Mouse (Mus musculus) hindbrain, embryonic 14.5 days (tissue): Measurements from ENCODE around the gene Upk2. TPM values are rescaled to one million over a fixed set of nuclear protein-coding genes. Genes with fewer than 3 reads are reported as not detected.
"Not testable (repeated sequence)": the region's sequence is repeated elsewhere in the genome, so short reads cannot be mapped to it uniquely, and the experiment has no call there.

Source experiments
- ATAC-seq: fragments of 200-750 bp; cut with Nextera tagmentation; 2 replicates; pipeline ENCODE4 v1.8.0; 2017; ENCODE audit warnings: moderate number of reproducible peaks, mild to moderate bottlenecking, moderate TSS enrichment, moderate library complexity; ENCODE audit not compliant: low FRiP score
- DNase-seq: peaks from one replicate; pipeline ENCODE4 v3.0.0-alpha.2; 2015; ENCODE audit warnings: low spot score
- H3K27ac ChIP-seq: fragments of 300-500 bp; sonication (generic); 2 replicates; pipeline ENCODE4 v1.5.1; 2014; ENCODE audit warnings: mild to moderate bottlenecking, moderate library complexity
- H3K27me3 ChIP-seq: fragments of 300-500 bp; sonication (generic); 2 replicates; pipeline ENCODE4 v1.6.1; 2014; ENCODE audit warnings: mild to moderate bottlenecking, low read length, mixed read lengths; ENCODE audit not compliant: control insufficient read depth, insufficient read depth
- H3K36me3 ChIP-seq: fragments of 300-500 bp; sonication (generic); replicated peaks from 2 replicates; pipeline ENCODE4 v1.6.1; 2014; ENCODE audit not compliant: control insufficient read depth, insufficient read depth
- H3K4me1 ChIP-seq: fragments of 300-500 bp; sonication (generic); replicated peaks from 2 replicates; pipeline ENCODE4 v1.6.1; 2014; ENCODE audit warnings: antibody characterized with exemption, low read length, mixed read lengths; ENCODE audit not compliant: control insufficient read depth, insufficient read depth
- H3K4me2 ChIP-seq: fragments of 300-500 bp; sonication (generic); replicated peaks from 2 replicates; pipeline ENCODE4 v1.6.1; 2014; ENCODE audit warnings: mild to moderate bottlenecking, moderate library complexity
- H3K4me3 ChIP-seq: fragments of 300-500 bp; sonication (generic); replicated peaks from 2 replicates; pipeline ENCODE4 v1.5.1; 2014; ENCODE audit warnings: mild to moderate bottlenecking, low read length
- H3K9ac ChIP-seq: fragments of 300-500 bp; sonication (generic); 2 replicates; pipeline ENCODE4 v1.6.1; 2014
- H3K9me3 ChIP-seq: fragments of 300-500 bp; sonication (generic); 2 replicates; pipeline ENCODE4 v1.6.1; 2016; ENCODE audit warnings: low read length; ENCODE audit not compliant: control insufficient read depth
- WGBS: fragments of 180-500 bp; shearing (Covaris S2); extraction: QIAGEN DNeasy Blood & Tissue Kit; methylation state at CpG from one replicate; pipeline ENCODE4 v1.1.7; 2014; 5-methylcytosine and 5-hydroxymethylcytosine counted together
- polyA plus RNA-seq: library from polyadenylated mRNA; unstranded; fragments of >200 nt; fragmentation: Nextera tagmentation; extraction: Ambion mirVana; gene quantifications from 2 replicates; pipeline ENCODE4 v1.2.1, GENCODE M21; 2014

Gene Upk2
- polyA plus RNA-seq, 1 experiment from 2014 or later, result not detected

DNA sequence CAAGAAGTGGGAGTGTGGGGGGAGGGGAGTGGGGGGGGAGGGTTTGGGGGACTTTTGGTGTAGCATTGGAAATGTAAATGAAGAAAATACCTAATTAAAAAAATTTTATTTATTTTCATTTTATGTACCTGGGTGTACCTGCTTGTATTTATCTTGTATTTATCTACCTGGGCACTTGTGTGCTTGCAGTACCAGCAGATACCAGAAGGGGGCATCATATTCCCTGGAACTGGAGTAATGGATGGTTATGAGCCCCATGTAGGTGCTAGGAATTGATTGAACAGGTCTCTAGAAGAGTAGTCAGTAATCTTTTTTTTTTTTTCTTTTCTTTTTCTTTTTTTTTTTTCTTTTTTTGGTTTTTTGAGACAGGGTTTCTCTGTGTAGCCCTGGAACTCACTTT is 4.4 kb downstream of the Upk2 start:
- Histone ChIP-seq H3K4me3 (no peak overlapping the region), H3K27ac (no peak overlapping the region), H3K4me1 (peaks cover 4% of the 10 kb centered on the region; the same call in 1 of the 2 replicates), H3K27me3 (peaks cover 5% of the 10 kb centered on the region; the same call in 1 of the 2 replicates), H3K36me3 (no peaks in the 10 kb centered on the region), H3K9me3 (no peaks in the 10 kb centered on the region), H3K9ac (no peak overlapping the region), H3K4me2 (no peak overlapping the region)
- ATAC-seq (no peak), DNase-seq (no peak)

DNA sequence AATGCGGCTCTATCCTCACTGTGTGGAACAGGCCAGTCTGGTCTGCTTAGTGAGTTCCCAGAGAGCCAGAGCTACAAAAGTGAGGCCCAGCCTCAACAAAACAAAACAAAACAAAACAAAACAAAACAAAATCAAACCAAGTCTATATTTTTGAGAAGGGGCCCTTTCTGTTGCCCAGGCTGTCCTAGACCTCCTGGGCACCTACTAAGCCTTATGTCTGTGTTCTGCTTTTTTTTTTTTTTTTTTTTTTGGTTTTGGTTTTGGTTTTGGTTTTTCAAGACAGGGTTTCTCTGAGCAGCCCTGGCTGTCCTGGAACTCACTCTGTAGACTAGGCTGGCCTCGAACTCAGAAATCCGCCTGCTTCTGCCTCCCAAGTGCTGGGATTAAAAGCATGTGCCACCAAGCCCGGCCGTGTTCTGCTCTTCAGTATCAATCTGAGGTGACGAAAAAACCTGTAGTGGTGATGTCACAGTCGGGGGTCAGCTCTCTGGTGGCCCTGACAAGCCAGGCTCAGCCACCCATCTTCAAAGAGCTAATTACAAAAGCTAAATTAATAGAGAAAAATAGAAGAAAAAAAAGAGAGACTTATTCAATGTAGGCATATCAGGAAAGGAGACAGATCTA is 10.3 kb downstream of the Upk2 start:
- not testable (repeated sequence) for H3K4me1 ChIP-seq, ATAC-seq, H3K4me3 ChIP-seq, H3K4me2 ChIP-seq, H3K27me3 ChIP-seq, DNase-seq, H3K27ac ChIP-seq, H3K9me3 ChIP-seq, H3K36me3 ChIP-seq, H3K9ac ChIP-seq
- WGBS, result 87% methylated on average over 7 of the region's 7 CpGs

DNA sequence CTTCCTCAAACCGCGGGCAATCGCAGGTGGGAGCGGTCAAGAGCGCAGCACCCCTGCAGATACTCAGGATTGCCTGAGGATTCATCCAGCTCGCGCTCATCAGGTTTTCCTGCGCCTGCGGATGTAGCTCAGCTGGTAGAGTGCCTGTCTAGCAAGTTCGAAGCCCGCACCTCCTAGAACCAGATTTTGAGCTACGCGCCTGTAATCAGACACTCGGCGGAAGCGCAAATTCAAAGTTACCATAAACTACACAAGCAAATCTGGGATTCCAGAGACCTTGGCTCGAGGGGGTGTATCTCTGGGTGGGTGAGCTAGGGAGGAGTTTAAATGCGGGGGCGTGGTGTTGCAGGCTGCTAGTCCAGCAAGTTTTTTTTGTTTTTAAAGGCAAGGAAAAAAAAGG is 13.8 kb downstream of the Upk2 start, which contains the start of gene Foxr1:
Gene Foxr1 (minus strand): TSS at position 176 of the 400 bp plus-strand sequence.
- H3K9me3 ChIP-seq, result no peaks in the 10 kb centered on the region
- no peaks in the 10 kb centered on the region for H3K4me1 ChIP-seq
- H3K4me3 ChIP-seq, result no peak within 1 kb of the TSS
- no peaks in the 10 kb centered on the region for H3K27me3 ChIP-seq
- H3K36me3 ChIP-seq, result no peaks in the 10 kb centered on the region
- WGBS, result 75% methylated on average over 19 of the region's 19 CpGs
- H3K27ac ChIP-seq, result no peak within 1 kb of the TSS
- H3K4me2 ChIP-seq, result no peak within 1 kb of the TSS
- no peak for ATAC-seq
- no peak within 1 kb of the TSS for H3K9ac ChIP-seq
- DNase-seq, result no peak

DNA sequence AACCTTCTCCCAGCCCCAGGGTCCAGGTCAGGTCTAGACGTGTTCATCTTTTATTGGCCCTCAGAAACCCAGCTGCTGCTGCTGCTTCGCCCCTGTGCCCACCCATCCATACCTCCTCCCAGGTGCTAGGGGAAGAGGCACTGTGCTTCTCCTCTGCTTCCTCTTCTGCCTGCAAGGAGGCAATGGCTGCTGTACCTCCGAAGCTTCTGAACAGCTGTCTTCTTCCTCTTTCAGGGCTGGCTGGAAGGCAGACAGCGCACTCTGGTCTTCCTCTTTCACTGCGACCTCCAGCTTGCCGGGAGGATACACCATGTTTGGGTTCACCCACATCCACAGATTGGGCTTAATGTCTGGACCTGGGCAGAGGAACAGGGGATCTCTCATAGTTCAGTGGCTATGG is 19.0 kb downstream of the Upk2 start:
- no peaks in the 10 kb centered on the region for H3K27me3 ChIP-seq
- ATAC-seq (no peak), DNase-seq (no peak)
- WGBS, result 79% methylated on average over 6 of the region's 6 CpGs
- no peaks in the 10 kb centered on the region for H3K9me3 ChIP-seq
- no peak overlapping the region for H3K9ac ChIP-seq
- no peaks in the 10 kb centered on the region for H3K36me3 ChIP-seq
- no peak overlapping the region for H3K27ac ChIP-seq
- H3K4me2 ChIP-seq, result no peak overlapping the region
- no peaks in the 10 kb centered on the region for H3K4me1 ChIP-seq
- no peak overlapping the region for H3K4me3 ChIP-seq

DNA sequence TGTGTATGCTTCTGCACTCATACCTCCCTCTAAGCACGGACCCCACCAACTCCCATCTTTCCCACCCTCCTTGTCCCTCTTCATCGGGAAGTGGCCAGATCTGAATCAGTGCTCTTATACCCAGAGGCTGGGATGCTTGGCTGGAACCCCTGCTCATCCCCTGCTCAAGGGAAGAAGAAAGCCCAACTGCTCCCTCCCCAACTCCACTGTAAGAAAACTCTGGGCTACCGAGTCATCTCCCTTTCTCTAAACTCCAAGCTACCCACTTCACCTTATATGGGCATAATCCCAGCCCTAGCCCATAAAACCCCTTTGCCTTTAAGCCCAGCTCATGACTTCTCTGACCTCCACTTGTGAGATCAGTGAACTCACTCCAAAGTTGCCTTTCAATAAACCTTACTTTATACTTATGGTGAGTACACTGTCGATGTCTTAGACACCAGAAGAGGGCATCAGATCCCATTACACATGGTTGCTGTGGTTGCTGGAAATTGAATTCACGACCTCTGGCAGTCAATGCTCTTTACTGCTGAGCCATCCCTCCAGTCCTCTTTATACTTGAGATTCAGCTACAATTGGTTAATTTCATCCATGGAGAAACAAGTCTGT is 22.1 kb downstream of the Upk2 start:
- Histone ChIP-seq H3K4me3 (no peak overlapping the region), H3K4me1 (no peaks in the 10 kb centered on the region), H3K36me3 (no peaks in the 10 kb centered on the region), H3K27me3 (no peaks in the 10 kb centered on the region), H3K27ac (no peak overlapping the region), H3K9me3 (no peaks in the 10 kb centered on the region), H3K4me2 (no peak overlapping the region), H3K9ac (no peak overlapping the region)
- DNase-seq, result no peak
- WGBS, result 59% methylated on average over 5 of the region's 5 CpGs
- ATAC-seq, result no peak

DNA sequence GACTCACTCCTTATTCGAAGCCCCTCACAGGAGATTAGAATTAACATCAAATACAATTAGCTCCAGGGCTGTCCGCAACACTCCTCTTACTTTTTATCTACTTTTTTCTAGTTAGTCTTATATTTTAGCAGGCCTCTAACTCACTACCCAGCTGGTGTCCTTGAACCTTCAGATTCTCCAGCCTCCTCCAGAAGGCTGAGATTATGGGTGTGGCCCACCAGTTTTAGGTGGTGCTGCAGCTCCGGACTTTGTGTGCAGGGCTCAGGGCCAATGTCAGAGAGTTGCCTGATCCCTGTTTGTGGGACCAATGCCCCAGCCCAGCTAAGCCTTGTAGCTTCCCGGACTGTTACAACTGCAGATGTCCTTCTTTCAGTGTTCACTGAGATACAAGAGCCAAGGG is 31.2 kb downstream of the Upk2 start:
- Histone ChIP-seq H3K36me3 (no peaks in the 10 kb centered on the region), H3K4me2 (no peak overlapping the region), H3K9ac (no peak overlapping the region), H3K9me3 (no peaks in the 10 kb centered on the region), H3K4me1 (no peaks in the 10 kb centered on the region), H3K27ac (no peak overlapping the region), H3K4me3 (no peak overlapping the region), H3K27me3 (no peaks in the 10 kb centered on the region)
- no peak for ATAC-seq
- no peak for DNase-seq
- WGBS, result 87% methylated on average over 4 of the region's 4 CpGs

DNA sequence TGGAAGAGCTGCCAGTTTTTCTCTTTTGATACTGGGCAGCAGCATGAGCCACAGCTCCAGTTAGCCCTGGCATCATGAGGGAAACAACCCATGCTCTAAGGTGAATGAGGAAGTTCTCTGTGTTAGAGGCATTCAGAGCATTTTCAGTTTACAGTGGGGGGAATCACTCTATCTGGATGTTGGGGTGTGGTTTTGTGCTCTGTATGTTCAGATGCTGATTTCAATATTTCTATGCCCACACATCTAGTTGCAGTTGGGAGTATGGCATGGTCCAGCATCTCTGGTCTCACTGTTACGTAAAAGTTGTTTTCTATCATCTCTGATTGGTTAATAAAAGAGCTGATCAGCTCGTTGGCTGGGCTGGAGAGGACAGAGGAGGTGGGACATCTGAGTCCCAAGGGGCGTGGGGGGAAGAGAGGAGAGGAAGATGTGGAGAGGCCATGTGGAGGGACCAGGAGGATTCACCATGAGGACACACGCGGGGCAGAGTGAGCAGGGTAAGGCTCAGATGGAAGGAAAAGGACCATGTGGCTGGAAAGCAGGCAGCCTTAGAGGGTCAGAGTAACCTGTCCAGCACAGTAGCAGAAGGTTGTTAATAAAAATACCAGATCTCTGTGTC is 34.4 kb downstream of the Upk2 start:
- peaks cover 7% of the 10 kb centered on the region for H3K36me3 ChIP-seq
- ATAC-seq (no peak), DNase-seq (no peak)
- H3K9me3 ChIP-seq, result no peaks in the 10 kb centered on the region
- H3K4me2 ChIP-seq, result no peak overlapping the region
- H3K27ac ChIP-seq, result no peak overlapping the region
- H3K27me3 ChIP-seq, result no peaks in the 10 kb centered on the region
- H3K4me3 ChIP-seq, result no peak overlapping the region
- 77% methylated on average over 5 of the region's 5 CpGs for WGBS
- peaks cover 7% of the 10 kb centered on the region for H3K4me1 ChIP-seq
- H3K9ac ChIP-seq, result no peak overlapping the region

DNA sequence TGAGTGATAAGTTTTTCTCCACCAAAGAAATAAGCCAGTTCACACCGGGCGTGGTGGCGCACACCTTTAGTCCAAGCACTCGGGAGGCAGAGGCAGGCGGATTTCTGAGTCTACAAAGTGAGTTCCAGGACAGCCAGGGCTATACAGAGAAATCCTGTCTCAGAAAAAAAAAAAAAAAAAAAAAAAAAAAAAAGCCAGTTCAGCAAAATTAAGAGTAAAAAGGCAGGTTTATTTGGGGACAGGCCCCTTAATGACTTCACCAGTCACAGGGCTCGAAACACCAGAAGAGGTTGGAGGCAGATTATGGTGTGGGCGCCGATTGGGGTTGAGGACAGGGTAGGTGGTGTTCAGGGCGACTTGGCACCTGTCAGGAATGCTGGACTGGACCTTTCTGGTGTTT is 35.0 kb downstream of the Upk2 start:
- not testable (repeated sequence) for H3K4me1 ChIP-seq, H3K9ac ChIP-seq, H3K27me3 ChIP-seq, H3K36me3 ChIP-seq, ATAC-seq, H3K4me3 ChIP-seq, H3K27ac ChIP-seq, DNase-seq, H3K4me2 ChIP-seq, H3K9me3 ChIP-seq
- 94% methylated on average over 9 of the region's 9 CpGs for WGBS

DNA sequence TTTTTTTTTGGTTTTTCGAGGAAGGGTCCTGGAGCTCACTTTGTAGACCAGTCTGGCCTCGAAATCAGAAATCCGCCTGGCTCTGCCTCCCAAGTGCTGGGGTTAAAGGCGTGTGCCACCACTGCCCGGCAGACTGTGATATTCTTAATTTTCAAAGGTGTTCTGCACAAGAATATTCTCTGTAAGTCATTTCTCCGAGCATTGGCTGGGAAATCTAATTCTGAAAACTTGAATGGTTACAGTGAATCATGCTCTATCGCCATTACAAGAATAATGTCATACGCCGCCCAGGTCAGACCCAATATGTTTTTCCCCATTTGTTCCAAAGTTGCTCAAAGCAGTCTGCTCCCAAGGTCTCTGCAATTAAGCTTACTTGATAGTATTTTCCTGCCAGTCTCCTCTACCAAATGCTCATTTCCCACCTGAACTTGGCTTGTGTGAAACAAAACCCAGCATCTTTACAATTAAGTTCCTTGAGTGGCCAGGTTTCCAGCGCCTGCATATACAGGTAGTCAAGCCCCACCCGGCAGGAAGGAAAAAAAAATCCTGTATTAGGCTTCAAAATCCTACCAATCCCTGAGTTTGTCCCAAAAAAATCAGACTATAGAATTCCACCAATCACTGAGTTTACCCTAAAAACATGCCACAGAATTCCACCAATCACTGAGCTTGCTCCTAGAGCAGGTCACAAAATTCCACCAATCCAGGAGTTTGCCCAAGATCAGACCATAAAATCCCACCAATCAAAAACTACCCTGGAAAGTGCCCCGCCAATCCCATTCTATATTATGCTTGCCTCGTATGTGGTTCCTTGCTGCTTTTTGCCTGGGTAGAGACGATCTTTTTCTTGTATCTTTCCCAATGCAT is 36.0 kb downstream of the Upk2 start, which contains the start of gene Ccdc84:
Gene Ccdc84 (minus strand): TSS at position 51 of the 867 bp plus-strand sequence.
- H3K4me3 ChIP-seq, result peak within 1 kb of the TSS; percentile 86
- no peak for ATAC-seq
- H3K27me3 ChIP-seq, result no peaks in the 10 kb centered on the region
- H3K4me2 ChIP-seq, result peak within 1 kb of the TSS; percentile 94
- DNase-seq, result no peak
- peaks cover 7% of the 10 kb centered on the region for H3K4me1 ChIP-seq
- H3K9me3 ChIP-seq, result no peaks in the 10 kb centered on the region
- peak within 1 kb of the TSS; percentile 90 for H3K27ac ChIP-seq
- H3K36me3 ChIP-seq, result peaks cover 16% of the 10 kb centered on the region
- peak within 1 kb of the TSS; percentile 95 for H3K9ac ChIP-seq
- 80% methylated on average over 14 of the region's 14 CpGs for WGBS
